Mouse (Mus musculus): ENCODE results near the gene Sox1. TPM values are rescaled to one million over a fixed set of nuclear protein-coding genes. Genes with fewer than 3 reads are reported as not detected.

The Sox1 gene
- polyA plus RNA-seq (2016; fragmentation: Nextera tagmentation; extraction: Ambion mirVana): not detected in 2 replicates

- peak; percentile 74 for DNase-seq (ENCODE audit: low spot score)
- peaks cover 29% of the 10 kb centered on the region for H3K4me1 ChIP-seq
- no peaks in the 10 kb centered on the region for H3K36me3 ChIP-seq
- no peak within 1 kb of the TSS for H3K27ac ChIP-seq
- WGBS: 0% methylated on average over 86 of the region's 89 CpGs
- H3K9me3 ChIP-seq: no peaks in the 10 kb centered on the region
- peak within 1 kb of the TSS; percentile 61 for H3K4me3 ChIP-seq
- peaks cover 100% of the 10 kb centered on the region for H3K27me3 ChIP-seq (ENCODE audit: insufficient read depth, poor library complexity, severe bottlenecking)
These were observed at the start of gene Sox1 for GRCm38 (mm10) chr8:12395071-12396031. TSS of gene Sox1 (plus strand) at chr8:12395295.

GRCm38 (mm10) chr8:12345881-12346280 is 49.2 kb upstream of the Sox1 start:
- 0 out of 2 replicates have a peak, but pooled peaks cover under 1% of the 10 kb centered on the region for H3K4me1 ChIP-seq
- H3K36me3 ChIP-seq: no peaks in the 10 kb centered on the region
- H3K27ac ChIP-seq: no peak overlapping the region
- 56% methylated on average over 4 of the region's 4 CpGs for WGBS
- no peak for DNase-seq (ENCODE audit: low spot score)
- no peak overlapping the region for H3K4me3 ChIP-seq
- no peaks in the 10 kb centered on the region for H3K9me3 ChIP-seq
- peaks cover 21% of the 10 kb centered on the region for H3K27me3 ChIP-seq (ENCODE audit: insufficient read depth, poor library complexity, severe bottlenecking)

- H3K27ac ChIP-seq: no peak overlapping the region
- no peak for DNase-seq (ENCODE audit: low spot score)
- no peak overlapping the region for H3K4me3 ChIP-seq
- no peaks in the 10 kb centered on the region for H3K9me3 ChIP-seq
- H3K4me1 ChIP-seq: 0 out of 2 replicates have a peak, but pooled peaks cover 3% of the 10 kb centered on the region
- 91% methylated on average over 11 of the region's 11 CpGs for WGBS
- H3K36me3 ChIP-seq: no peaks in the 10 kb centered on the region
- peaks cover 13% of the 10 kb centered on the region; the same call in 1 of the 2 replicates for H3K27me3 ChIP-seq (ENCODE audit: insufficient read depth, poor library complexity, severe bottlenecking)
These were observed 48.2 kb upstream of the Sox1 start for GRCm38 (mm10) chr8:12346870-12347269.

- H3K9me3 ChIP-seq: no peaks in the 10 kb centered on the region
- H3K4me3 ChIP-seq: no peak overlapping the region
- H3K27ac ChIP-seq: no peak overlapping the region
- no peaks in the 10 kb centered on the region for H3K36me3 ChIP-seq
- peak; percentile 58 for DNase-seq (ENCODE audit: low spot score)
- 0 out of 2 replicates have a peak, but pooled peaks cover 3% of the 10 kb centered on the region for H3K4me1 ChIP-seq
- H3K27me3 ChIP-seq (ENCODE audit: insufficient read depth, poor library complexity, severe bottlenecking): peaks cover 8% of the 10 kb centered on the region; the same call in 1 of the 2 replicates
- WGBS: 75% methylated on average over 1 of the region's 1 CpGs
These were observed 46.8 kb upstream of the Sox1 start for GRCm38 (mm10) chr8:12348306-12348705.

- Histone ChIP-seq H3K27ac (no peak overlapping the region), H3K9me3 (no peaks in the 10 kb centered on the region), H3K4me3 (no peak overlapping the region), H3K36me3 (no peaks in the 10 kb centered on the region), H3K27me3 (ENCODE audit: insufficient read depth, poor library complexity, severe bottlenecking) (peaks cover 8% of the 10 kb centered on the region; the same call in 1 of the 2 replicates), H3K4me1 (peaks cover 6% of the 10 kb centered on the region; the same call in 1 of the 2 replicates)
- 47% methylated on average over 2 of the region's 2 CpGs for WGBS
- peak; percentile 68 for DNase-seq (ENCODE audit: low spot score)
These were observed 45.5 kb upstream of the Sox1 start for GRCm38 (mm10) chr8:12349591-12349990.

GRCm38 (mm10) chr8:12351121-12351520 is 44.0 kb upstream of the Sox1 start:
- Histone ChIP-seq H3K27ac (no peak overlapping the region), H3K4me1 (peaks cover 9% of the 10 kb centered on the region; the same call in 1 of the 2 replicates), H3K36me3 (no peaks in the 10 kb centered on the region), H3K27me3 (ENCODE audit: insufficient read depth, poor library complexity, severe bottlenecking) (peaks cover 8% of the 10 kb centered on the region; the same call in 1 of the 2 replicates), H3K4me3 (no peak overlapping the region), H3K9me3 (no peaks in the 10 kb centered on the region)
- no peak for DNase-seq (ENCODE audit: low spot score)

- peak; percentile 64 for DNase-seq (ENCODE audit: low spot score)
These were observed 40.6 kb upstream of the Sox1 start for GRCm38 (mm10) chr8:12354406-12355025.

GRCm38 (mm10) chr8:12368161-12368560 is 26.9 kb upstream of the Sox1 start:
- H3K4me3 ChIP-seq: no peak overlapping the region
- H3K9me3 ChIP-seq: 0 out of 2 replicates have a peak, but pooled peaks cover 3% of the 10 kb centered on the region

More at GRCm38 (mm10) chr8:12354406-12355025, 40.6 kb upstream of the Sox1 start:
- Histone ChIP-seq H3K4me3 (no peak overlapping the region), H3K27me3 (ENCODE audit: insufficient read depth, poor library complexity, severe bottlenecking) (0 out of 2 replicates have a peak, but pooled peaks cover 12% of the 10 kb centered on the region), H3K27ac (no peak overlapping the region), H3K36me3 (no peaks in the 10 kb centered on the region), H3K9me3 (no peaks in the 10 kb centered on the region), H3K4me1 (peaks cover 9% of the 10 kb centered on the region; the same call in 1 of the 2 replicates)
- 54% methylated on average over 10 of the region's 10 CpGs for WGBS

GRCm38 (mm10) chr8:12368856-12369255 is 26.2 kb upstream of the Sox1 start:
- Histone ChIP-seq H3K4me3 (no peak overlapping the region), H3K36me3 (no peaks in the 10 kb centered on the region), H3K27ac (no peak overlapping the region), H3K4me1 (no peaks in the 10 kb centered on the region), H3K9me3 (0 out of 2 replicates have a peak, but pooled peaks cover 3% of the 10 kb centered on the region), H3K27me3 (ENCODE audit: insufficient read depth, poor library complexity, severe bottlenecking) (peaks cover 11% of the 10 kb centered on the region; the same call in 1 of the 2 replicates)
- WGBS: 72% methylated on average over 6 of the region's 6 CpGs
- no peak for DNase-seq (ENCODE audit: low spot score)

More at GRCm38 (mm10) chr8:12368161-12368560, 26.9 kb upstream of the Sox1 start:
- WGBS: 58% methylated on average over 7 of the region's 7 CpGs
- Histone ChIP-seq H3K4me1 (no peaks in the 10 kb centered on the region), H3K27ac (no peak overlapping the region), H3K36me3 (no peaks in the 10 kb centered on the region), H3K27me3 (ENCODE audit: insufficient read depth, poor library complexity, severe bottlenecking) (peaks cover 11% of the 10 kb centered on the region; the same call in 1 of the 2 replicates)
- peak; percentile 48 for DNase-seq (ENCODE audit: low spot score)

GRCm38 (mm10) chr8:12381111-12381510 is 14.0 kb upstream of the Sox1 start:
- DNase-seq (ENCODE audit: low spot score): peak; percentile 54
- no peak overlapping the region for H3K27ac ChIP-seq
- WGBS: 62% methylated on average over 3 of the region's 3 CpGs
- no peak overlapping the region for H3K4me3 ChIP-seq
- H3K36me3 ChIP-seq: no peaks in the 10 kb centered on the region
- peaks cover 18% of the 10 kb centered on the region for H3K4me1 ChIP-seq
- no peaks in the 10 kb centered on the region for H3K9me3 ChIP-seq
- peaks cover 70% of the 10 kb centered on the region for H3K27me3 ChIP-seq (ENCODE audit: insufficient read depth, poor library complexity, severe bottlenecking)

GRCm38 (mm10) chr8:12382707-12383561 is 12.2 kb upstream of the Sox1 start:
- no peaks in the 10 kb centered on the region for H3K9me3 ChIP-seq
- peaks cover 26% of the 10 kb centered on the region for H3K4me1 ChIP-seq
- H3K36me3 ChIP-seq: no peaks in the 10 kb centered on the region
- H3K27me3 ChIP-seq (ENCODE audit: insufficient read depth, poor library complexity, severe bottlenecking): peaks cover 88% of the 10 kb centered on the region
- DNase-seq (ENCODE audit: low spot score): peak; percentile 67
- no peak overlapping the region for H3K4me3 ChIP-seq
- no peak overlapping the region for H3K27ac ChIP-seq
- 4% methylated on average over 21 of the region's 21 CpGs for WGBS
